Mouse (Mus musculus): ENCODE results near the gene Med29.

GRCm38 (mm10) chr7:28401942-28402341 is 9.4 kb upstream of the Med29 start:
- no peak for TF ChIP-seq GATA1 (IDR thresholded peaks at IDR 0.05; ENCODE audit: borderline replicate concordance, low read length)
- no peak for TF ChIP-seq CTCF (IDR thresholded peaks at IDR 0.05; ENCODE audit: low read depth, low read length)
- no peak for TF ChIP-seq POLR2AphosphoS5 (IDR thresholded peaks at IDR 0.05; ENCODE audit: insufficient replicate concordance, low read depth, low read length)

Data from G1E (cell line).